Mouse (Mus musculus): ENCODE measurements around the gene Ramp1. TPM values are rescaled to one million over a fixed set of nuclear protein-coding genes. Genes with fewer than 3 reads are reported as not detected.

The Ramp1 gene
- polyA plus RNA-seq, 1 experiment from 2014 or later, result 21.4 TPM

- H3K27me3 ChIP-seq, result no peaks in the 10 kb centered on the region
- 63% methylated on average over 1 of the region's 1 CpGs for WGBS
- no peaks in the 10 kb centered on the region for H3K4me1 ChIP-seq
- no peaks in the 10 kb centered on the region for H3K9me3 ChIP-seq (replicated peaks)
- ATAC-seq (ENCODE audit: insufficient number of reproducible peaks, low FRiP score, low TSS enrichment, low read depth), result no peak
- no peak overlapping the region for H3K4me3 ChIP-seq (replicated peaks)
- H3K4me2 ChIP-seq (replicated peaks), result no peak overlapping the region
- H3K36me3 ChIP-seq, result no peaks in the 10 kb centered on the region
- H3K9ac ChIP-seq, result no peak overlapping the region
- H3K27ac ChIP-seq (replicated peaks), result no peak overlapping the region
Measured at GRCm38 (mm10) chr1:91239800-91240199, 60.2 kb downstream of the Ramp1 start.

- Histone ChIP-seq H3K36me3 (no peaks in the 10 kb centered on the region), H3K9me3 (replicated peaks) (no peaks in the 10 kb centered on the region), H3K4me1 (no peaks in the 10 kb centered on the region), H3K27ac (replicated peaks) (no peak overlapping the region), H3K9ac (no peak overlapping the region), H3K4me3 (replicated peaks) (no peak overlapping the region), H3K27me3 (no peaks in the 10 kb centered on the region), H3K4me2 (replicated peaks) (no peak overlapping the region)
- ATAC-seq (ENCODE audit: insufficient number of reproducible peaks, low FRiP score, low TSS enrichment, low read depth), result 0 out of 2 replicates have a peak, but pooled peaks have one; percentile 24
- WGBS, result 84% methylated on average over 1 of the region's 1 CpGs
Measured at GRCm38 (mm10) chr1:91240685-91241084, 61.1 kb downstream of the Ramp1 start.

DNA sequence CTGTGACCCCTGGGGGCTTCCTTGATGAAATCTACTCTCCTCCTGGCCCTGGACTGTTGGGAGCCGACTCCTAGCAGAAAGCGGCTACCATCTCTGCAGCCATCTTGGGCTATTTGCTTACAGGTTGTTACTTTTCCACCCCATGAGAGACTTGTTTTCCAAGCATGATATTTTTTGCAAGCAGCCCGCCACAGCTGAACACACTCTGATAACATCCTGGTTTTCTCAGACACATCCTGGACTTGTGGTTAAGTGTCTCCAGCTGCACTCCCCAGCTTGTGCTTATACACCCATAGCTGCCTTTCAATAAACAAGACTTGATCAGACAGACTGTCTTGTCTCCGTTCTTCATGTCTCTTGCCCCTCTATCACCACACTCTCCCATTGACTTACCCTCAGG, 61.6 kb downstream of the Ramp1 start:
- 69% methylated on average over 4 of the region's 4 CpGs for WGBS
- Histone ChIP-seq H3K27me3 (no peaks in the 10 kb centered on the region), H3K36me3 (no peaks in the 10 kb centered on the region), H3K9me3 (replicated peaks) (no peaks in the 10 kb centered on the region), H3K4me3 (replicated peaks) (no peak overlapping the region), H3K9ac (no peak overlapping the region), H3K27ac (replicated peaks) (no peak overlapping the region), H3K4me2 (replicated peaks) (no peak overlapping the region), H3K4me1 (no peaks in the 10 kb centered on the region)
- ATAC-seq (ENCODE audit: insufficient number of reproducible peaks, low FRiP score, low TSS enrichment, low read depth), result no peak

- ATAC-seq (ENCODE audit: insufficient number of reproducible peaks, low FRiP score, low TSS enrichment, low read depth), result no peak
- 76% methylated on average over 5 of the region's 5 CpGs for WGBS
- peak overlapping the region; percentile 58; the same call in 1 of the 2 replicates for H3K27ac ChIP-seq (replicated peaks)
Measured at GRCm38 (mm10) chr1:91248242-91248641, 68.6 kb downstream of the Ramp1 start.

GRCm38 (mm10) chr1:91248970-91249369, 69.3 kb downstream of the Ramp1 start:
- Histone ChIP-seq H3K9ac (no peak overlapping the region), H3K4me1 (peaks cover 38% of the 10 kb centered on the region), H3K4me2 (replicated peaks) (no peak overlapping the region), H3K36me3 (no peaks in the 10 kb centered on the region), H3K27me3 (no peaks in the 10 kb centered on the region), H3K4me3 (replicated peaks) (no peak overlapping the region), H3K9me3 (replicated peaks) (no peaks in the 10 kb centered on the region), H3K27ac (replicated peaks) (no peak overlapping the region)
- ATAC-seq (ENCODE audit: insufficient number of reproducible peaks, low FRiP score, low TSS enrichment, low read depth), result no peak
- WGBS, result 42% methylated on average over 4 of the region's 4 CpGs

More at GRCm38 (mm10) chr1:91248242-91248641, 68.6 kb downstream of the Ramp1 start:
- no peaks in the 10 kb centered on the region for H3K36me3 ChIP-seq
- H3K27me3 ChIP-seq, result no peaks in the 10 kb centered on the region
- H3K9me3 ChIP-seq (replicated peaks), result no peaks in the 10 kb centered on the region
- no peak overlapping the region for H3K4me2 ChIP-seq (replicated peaks)
- no peak overlapping the region for H3K4me3 ChIP-seq (replicated peaks)
- H3K9ac ChIP-seq, result no peak overlapping the region
- H3K4me1 ChIP-seq, result peaks cover 35% of the 10 kb centered on the region

DNA sequence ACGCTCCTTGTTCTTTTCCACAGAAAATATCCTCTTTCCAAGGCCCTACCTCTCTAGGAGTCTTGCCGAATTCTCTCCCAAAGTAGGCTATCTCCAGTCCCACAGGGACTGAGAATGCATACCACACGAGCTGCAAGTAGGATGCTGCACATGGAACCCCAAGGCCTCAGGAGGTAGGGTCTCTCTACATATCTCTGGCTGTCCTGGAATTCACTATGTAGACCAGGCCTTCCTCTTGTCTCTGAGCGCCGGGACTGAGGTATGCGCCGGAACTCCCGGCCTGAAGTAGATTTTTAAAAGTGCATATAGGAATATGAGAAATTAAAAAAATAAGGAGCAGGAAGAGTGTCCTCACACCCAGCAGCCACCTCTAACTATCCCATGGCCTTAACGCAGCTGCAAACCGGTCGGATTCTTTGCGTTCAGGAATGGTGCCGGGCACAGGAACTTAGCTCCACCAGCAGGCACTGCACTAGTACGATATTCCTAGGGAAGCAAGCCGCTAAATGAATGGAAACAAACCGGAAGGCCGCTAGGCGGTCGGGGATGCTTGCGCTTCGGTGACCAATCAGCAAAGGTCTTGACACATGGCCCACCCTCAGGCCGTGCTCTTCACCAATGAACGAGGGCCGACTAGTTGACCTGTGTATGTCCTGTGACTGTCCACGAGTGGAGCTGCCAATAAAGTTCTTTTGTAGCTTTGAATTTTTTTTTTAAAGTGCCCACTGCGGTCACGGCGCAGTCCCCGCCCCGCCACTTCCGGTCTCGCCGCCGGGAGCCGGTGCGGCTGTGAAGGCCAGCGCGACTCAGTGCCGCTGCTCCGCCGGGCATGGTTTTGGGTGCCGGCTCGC, 70.2 kb downstream of the Ramp1 start, which contains the start of gene Ube2f:
Ube2f (plus strand) TSS at position 741 of the 851 bp plus-strand sequence.
- peak within 1 kb of the TSS; percentile 94 for H3K9ac ChIP-seq
- H3K27me3 ChIP-seq, result no peaks in the 10 kb centered on the region
- peak within 1 kb of the TSS; percentile 66 for H3K4me2 ChIP-seq (replicated peaks)
- H3K4me3 ChIP-seq (replicated peaks), result peak within 1 kb of the TSS; percentile 95
- 1% methylated on average over 43 of the region's 43 CpGs for WGBS
- no peaks in the 10 kb centered on the region for H3K9me3 ChIP-seq (replicated peaks)
- ATAC-seq (ENCODE audit: insufficient number of reproducible peaks, low FRiP score, low TSS enrichment, low read depth), result peak; percentile 99
- H3K4me1 ChIP-seq, result peaks cover 38% of the 10 kb centered on the region
- H3K27ac ChIP-seq (replicated peaks), result peak within 1 kb of the TSS; percentile 90
- 0 out of 2 replicates have a peak, but pooled peaks cover 4% of the 10 kb centered on the region for H3K36me3 ChIP-seq

GRCm38 (mm10) chr1:91250415-91251147, 71.0 kb downstream of the Ramp1 start:
- peak overlapping the region; percentile 95 for H3K4me3 ChIP-seq (replicated peaks)
- H3K4me2 ChIP-seq (replicated peaks), result peak overlapping the region; percentile 66
- no peaks in the 10 kb centered on the region for H3K9me3 ChIP-seq (replicated peaks)
- 0 out of 2 replicates have a peak, but pooled peaks cover 4% of the 10 kb centered on the region for H3K36me3 ChIP-seq
- WGBS, result under 1% methylated on average over 70 of the region's 70 CpGs
- peak overlapping the region; percentile 90 for H3K27ac ChIP-seq (replicated peaks)
- peak overlapping the region; percentile 94 for H3K9ac ChIP-seq
- no peaks in the 10 kb centered on the region for H3K27me3 ChIP-seq
- H3K4me1 ChIP-seq, result peaks cover 38% of the 10 kb centered on the region
- ATAC-seq (ENCODE audit: insufficient number of reproducible peaks, low FRiP score, low TSS enrichment, low read depth), result peak; percentile 43

GRCm38 (mm10) chr1:91251148-91251650, 71.6 kb downstream of the Ramp1 start:
- 41% methylated on average over 5 of the region's 5 CpGs for WGBS
- Histone ChIP-seq H3K4me2 (replicated peaks) (peak overlapping the region; percentile 66), H3K27ac (replicated peaks) (no peak overlapping the region), H3K27me3 (no peaks in the 10 kb centered on the region), H3K36me3 (0 out of 2 replicates have a peak, but pooled peaks cover 4% of the 10 kb centered on the region), H3K4me1 (peaks cover 38% of the 10 kb centered on the region), H3K4me3 (replicated peaks) (peak overlapping the region; percentile 95), H3K9ac (peak overlapping the region; percentile 94), H3K9me3 (replicated peaks) (no peaks in the 10 kb centered on the region)
- ATAC-seq (ENCODE audit: insufficient number of reproducible peaks, low FRiP score, low TSS enrichment, low read depth), result no peak

GRCm38 (mm10) chr1:91251927-91252326, 72.3 kb downstream of the Ramp1 start:
- WGBS, result 63% methylated on average over 8 of the region's 8 CpGs
- H3K27ac ChIP-seq (replicated peaks), result no peak overlapping the region
- ATAC-seq (ENCODE audit: insufficient number of reproducible peaks, low FRiP score, low TSS enrichment, low read depth), result no peak
- no peaks in the 10 kb centered on the region for H3K9me3 ChIP-seq (replicated peaks)
- no peaks in the 10 kb centered on the region for H3K27me3 ChIP-seq
- 0 out of 2 replicates have a peak, but pooled peaks cover 4% of the 10 kb centered on the region for H3K36me3 ChIP-seq
- peaks cover 38% of the 10 kb centered on the region for H3K4me1 ChIP-seq
- H3K4me2 ChIP-seq (replicated peaks), result peak overlapping the region; percentile 66; the same call in 1 of the 2 replicates
- H3K4me3 ChIP-seq (replicated peaks), result peak overlapping the region; percentile 95; the same call in 1 of the 2 replicates
- H3K9ac ChIP-seq, result 0 out of 2 replicates have a peak overlapping the region, but pooled peaks have one; percentile 94

GRCm38 (mm10) chr1:91257918-91258317, 78.3 kb downstream of the Ramp1 start:
- no peak overlapping the region for H3K27ac ChIP-seq (replicated peaks)
- H3K9ac ChIP-seq, result no peak overlapping the region
- ATAC-seq (ENCODE audit: insufficient number of reproducible peaks, low FRiP score, low TSS enrichment, low read depth), result no peak
- H3K36me3 ChIP-seq, result peaks cover 4% of the 10 kb centered on the region; the same call in 1 of the 2 replicates
- no peak overlapping the region for H3K4me3 ChIP-seq (replicated peaks)
- no peaks in the 10 kb centered on the region for H3K27me3 ChIP-seq
- H3K4me2 ChIP-seq (replicated peaks), result no peak overlapping the region
- H3K4me1 ChIP-seq, result peaks cover 4% of the 10 kb centered on the region; the same call in 1 of the 2 replicates
- H3K9me3 ChIP-seq (replicated peaks), result no peaks in the 10 kb centered on the region

GRCm38 (mm10) chr1:91259794-91260193, 80.2 kb downstream of the Ramp1 start:
- WGBS, result 87% methylated on average over 5 of the region's 5 CpGs
- ATAC-seq (ENCODE audit: insufficient number of reproducible peaks, low FRiP score, low TSS enrichment, low read depth), result no peak
- Histone ChIP-seq H3K27ac (replicated peaks) (no peak overlapping the region), H3K4me3 (replicated peaks) (no peak overlapping the region), H3K9ac (no peak overlapping the region), H3K4me1 (no peaks in the 10 kb centered on the region), H3K9me3 (replicated peaks) (no peaks in the 10 kb centered on the region), H3K36me3 (no peaks in the 10 kb centered on the region; the same call in 1 of the 2 replicates), H3K27me3 (no peaks in the 10 kb centered on the region), H3K4me2 (replicated peaks) (no peak overlapping the region)
